Mouse (Mus musculus) ovary, postnatal 14 days (tissue): ENCODE measurements around the gene Plac8.

Experiments
- DNase-seq: peaks from one replicate; pipeline ENCODE4 v3.0.0; 2022; ENCODE audit warnings: low spot score

Plac8 gene

DNA sequence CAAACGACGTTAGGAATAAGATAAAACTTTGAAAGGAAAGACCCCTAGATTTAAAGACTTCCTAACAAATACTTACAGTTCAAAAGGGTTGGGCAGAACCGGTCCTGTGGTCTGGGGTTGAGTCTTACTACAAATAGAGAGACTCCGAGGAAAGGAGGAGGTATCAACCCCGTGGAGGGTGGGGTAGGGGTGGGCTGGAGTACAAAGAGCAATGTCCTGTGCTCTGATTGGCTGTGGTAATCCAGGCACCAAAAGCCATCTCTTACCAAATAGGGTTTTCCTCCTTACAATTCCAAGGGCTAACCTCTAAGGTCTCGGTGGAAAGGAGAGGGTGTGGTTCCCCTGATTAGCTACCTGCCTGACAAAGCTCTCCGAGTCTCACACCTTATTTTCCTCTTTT lies at the start of gene Plac8:
Plac8 (minus strand) TSS at position 177 of the 400 bp plus-strand sequence.
- no peak for DNase-seq

DNA sequence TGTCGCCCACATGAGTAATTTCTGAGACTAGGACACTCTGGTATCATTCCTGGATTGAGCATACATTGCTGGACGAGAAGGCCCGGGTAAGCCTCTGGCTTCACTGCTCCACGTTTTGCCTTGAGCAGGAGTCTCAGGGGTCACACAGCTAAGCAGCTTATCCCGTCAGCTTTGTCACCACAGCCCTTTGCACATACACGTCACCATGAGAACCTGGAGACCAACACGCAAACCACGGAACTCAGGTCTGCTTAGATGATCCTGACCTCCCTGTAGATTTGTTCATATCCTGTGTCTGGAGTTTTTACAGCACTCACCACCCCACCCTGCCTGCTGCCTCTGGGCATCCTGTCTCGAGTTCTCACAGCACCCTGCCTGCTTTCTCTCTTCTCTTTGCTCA lies 48.9 kb upstream of the Plac8 start:
- DNase-seq, result no peak

DNA sequence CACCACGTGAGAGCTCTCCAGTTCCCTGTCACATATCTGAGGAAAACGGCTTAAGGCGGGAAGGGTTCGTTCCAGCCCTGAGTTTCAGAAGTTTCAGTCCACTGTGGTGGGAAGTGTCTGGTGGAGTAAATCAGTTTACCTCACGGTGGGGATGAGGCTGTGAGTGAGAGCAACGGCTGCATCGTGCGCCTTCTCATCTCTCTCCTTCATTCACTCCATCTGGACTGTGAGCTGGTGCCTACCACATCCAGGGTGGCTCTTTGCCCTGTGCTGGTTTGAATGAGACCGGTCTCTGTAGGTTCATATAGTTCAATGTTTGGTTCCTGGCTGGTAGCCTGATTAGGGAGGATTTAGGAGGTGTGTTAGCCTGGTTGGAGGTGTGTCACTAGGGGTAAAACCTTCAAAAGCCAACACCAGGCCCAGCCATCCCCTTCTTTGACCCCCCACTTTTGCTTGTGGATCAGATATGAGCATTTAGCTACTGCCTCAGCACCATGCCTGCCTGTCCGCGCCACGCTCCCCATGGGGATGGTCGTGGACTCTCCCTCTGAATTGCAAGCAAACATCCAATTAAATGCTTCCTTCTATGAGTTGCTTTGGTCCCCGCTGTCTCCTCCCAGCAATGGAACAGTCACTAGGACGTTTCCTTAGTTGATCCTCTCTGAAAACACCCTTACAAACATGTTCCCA lies 47.7 kb upstream of the Plac8 start:
- no peak for DNase-seq

DNA sequence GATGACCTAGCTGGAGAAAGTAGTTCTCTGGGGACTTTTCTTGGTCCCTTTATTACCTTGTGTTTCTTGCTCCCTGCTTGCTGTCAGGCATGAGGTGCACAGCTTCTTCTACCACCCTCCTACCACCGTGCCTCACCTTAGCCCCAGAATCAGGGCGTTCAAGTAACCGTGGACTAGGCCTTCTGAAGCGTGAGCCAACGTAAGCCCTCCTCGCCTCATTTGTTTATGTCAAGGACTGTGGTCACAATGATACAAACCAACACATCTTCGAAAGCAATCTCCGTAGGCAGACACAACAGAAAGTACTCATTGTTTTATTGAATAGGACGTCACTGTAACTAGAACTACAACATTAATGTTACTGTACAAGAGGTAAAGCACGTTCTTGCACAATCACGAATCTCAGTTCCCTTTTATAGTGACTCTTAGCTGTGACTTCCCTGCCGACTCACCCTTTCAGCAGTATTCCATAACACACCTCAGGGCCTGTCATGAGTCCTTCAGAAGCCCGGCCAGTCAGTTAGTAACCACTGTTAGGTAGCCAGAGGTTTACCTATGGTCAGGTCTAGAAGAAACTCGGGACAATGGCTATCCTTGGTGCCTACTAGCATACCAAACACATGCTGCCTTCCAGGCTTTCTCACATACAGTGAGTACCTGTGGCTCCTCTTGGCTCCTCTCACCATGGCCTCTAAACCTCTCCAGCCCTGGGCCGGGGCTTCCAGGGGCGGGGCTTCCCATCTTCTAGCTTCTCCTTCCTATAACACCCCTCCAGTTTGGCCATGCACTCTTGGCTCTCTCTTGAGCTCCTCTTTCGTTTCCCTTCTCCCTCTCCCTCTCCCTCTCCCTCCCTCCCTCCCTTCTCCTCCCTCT lies 42.1 kb upstream of the Plac8 start:
- no peak for DNase-seq

DNA sequence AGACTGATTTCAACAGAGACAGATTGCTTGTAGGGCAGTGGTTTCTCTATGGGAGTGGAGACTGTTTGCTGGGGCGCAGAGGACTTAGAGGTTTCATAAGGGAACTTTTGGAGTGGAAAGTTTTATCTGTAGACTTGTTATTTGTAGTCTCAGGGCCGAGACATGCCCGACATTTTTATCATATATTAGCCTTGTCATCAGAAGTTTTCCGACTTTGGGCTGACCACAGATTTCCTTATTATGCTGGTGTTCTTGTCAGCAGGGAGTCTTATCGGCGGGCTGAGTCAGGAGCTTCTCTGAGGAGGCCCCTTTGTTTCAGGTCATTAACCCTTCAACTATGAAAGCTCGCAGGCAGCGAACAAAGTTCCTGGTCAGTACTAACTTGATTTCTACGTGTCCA lies 35.8 kb upstream of the Plac8 start:
- DNase-seq, result no peak

DNA sequence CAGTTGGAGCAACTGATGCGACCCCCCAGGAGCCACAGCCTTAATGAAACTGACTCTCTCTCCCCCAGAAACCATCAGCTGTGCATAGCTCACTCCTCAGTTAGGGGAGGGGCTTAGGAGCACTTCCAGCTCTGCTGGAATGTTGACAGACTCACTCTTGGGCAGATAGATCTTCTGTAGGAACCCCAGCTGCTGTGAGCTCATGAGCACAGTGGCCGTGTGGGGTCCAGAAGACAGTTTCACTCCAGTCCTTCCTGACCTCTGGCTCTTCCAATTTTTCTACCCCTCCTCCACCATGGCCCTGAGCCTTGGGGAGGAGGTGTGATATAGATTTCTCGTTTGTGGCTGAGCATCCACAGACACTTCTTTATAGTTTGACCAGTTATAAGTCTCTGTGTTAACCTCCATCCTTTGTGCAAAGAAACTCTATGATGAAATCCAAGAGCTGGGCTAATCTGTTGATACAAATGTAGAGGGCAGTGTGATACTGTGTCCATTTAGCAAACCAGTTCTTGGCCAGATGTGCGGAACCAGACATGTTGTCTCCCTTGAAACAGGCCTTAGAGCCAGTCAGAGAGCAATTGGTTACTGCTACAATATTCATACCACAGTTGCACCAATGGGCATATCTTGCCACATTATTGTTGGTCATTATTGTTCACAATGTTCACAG lies 35.2 kb upstream of the Plac8 start:
- DNase-seq, result peak; percentile 19

DNA sequence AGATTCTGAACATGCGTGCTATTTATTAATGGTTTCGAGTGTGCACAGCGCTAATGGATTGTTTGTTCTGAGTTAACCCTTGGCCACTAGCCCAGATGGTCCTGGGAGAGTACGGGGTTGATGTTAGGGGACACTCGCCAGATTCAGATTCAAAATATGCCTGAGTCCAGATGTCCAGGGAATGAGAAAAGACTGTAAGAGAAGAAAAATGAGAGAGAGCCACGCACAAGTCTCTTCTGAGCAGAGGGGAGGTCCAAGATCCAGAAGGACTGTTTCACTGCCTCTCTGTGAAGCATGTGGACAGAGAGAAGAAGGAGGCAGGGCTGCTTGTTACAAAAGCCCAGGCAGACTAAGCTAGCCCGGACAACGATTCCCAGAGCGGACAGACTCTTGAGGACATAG lies 33.8 kb upstream of the Plac8 start:
- peak; percentile 45 for DNase-seq

DNA sequence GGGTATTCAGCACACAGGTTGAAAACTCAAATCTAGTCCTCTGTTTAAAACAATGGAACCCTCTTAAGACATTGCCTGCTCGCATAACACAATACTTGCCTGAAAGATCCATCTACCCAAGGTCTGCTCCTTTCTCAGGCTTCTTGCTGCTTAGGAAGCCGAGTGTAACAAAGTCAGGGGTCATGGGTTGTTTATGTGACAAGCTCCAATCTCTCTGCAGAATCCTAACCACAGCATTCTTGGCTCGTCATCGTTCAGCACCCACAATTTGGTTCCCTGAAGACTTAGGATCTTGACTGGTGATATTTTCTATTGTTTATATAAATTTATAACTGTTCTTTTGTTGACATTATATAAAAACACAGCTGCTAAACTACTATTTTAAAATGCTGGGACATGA lies 32.0 kb upstream of the Plac8 start:
- no peak for DNase-seq

DNA sequence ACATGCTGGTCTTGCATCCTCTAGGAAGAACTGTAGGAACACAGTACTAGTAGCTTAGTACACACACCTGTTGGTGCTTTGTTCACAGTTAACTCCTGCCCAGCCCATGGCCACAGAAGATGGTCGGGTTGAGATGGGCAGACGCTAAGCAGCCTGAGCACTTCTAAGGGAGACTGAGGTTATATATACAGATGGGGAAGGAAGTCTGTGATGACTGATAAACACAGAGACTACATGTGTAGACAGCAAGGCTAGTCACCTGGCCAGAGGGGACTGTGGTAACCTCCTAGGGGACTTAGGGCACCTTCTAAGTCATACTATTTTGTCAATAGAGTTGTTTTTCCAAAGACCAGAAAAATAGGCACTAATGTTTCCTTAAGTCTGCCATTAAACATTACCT lies 29.8 kb upstream of the Plac8 start:
- DNase-seq, result no peak

DNA sequence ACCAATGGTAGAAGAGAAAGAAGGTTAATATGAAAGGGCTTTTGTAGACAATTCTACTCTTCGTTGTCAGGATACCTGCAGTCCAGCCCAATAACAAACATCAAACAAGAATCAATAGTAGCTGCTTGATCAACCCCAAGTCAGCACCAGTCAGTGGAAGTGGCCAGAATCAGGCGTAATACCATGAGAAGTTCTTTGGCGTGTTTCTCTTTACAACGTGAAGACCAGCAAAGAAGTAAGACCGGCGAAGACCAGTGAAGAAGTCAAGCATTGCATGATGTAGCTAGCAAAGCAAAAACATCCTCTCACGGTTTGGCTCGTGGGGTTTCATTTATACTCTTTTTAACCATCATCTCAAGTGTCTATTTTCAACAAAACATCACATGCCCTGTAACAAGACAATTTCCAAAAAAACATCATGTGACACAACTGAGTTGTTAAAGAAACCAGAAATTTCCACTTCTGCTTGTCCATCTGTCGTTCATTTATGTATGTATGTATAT lies 27.0 kb upstream of the Plac8 start:
- DNase-seq, result no peak

DNA sequence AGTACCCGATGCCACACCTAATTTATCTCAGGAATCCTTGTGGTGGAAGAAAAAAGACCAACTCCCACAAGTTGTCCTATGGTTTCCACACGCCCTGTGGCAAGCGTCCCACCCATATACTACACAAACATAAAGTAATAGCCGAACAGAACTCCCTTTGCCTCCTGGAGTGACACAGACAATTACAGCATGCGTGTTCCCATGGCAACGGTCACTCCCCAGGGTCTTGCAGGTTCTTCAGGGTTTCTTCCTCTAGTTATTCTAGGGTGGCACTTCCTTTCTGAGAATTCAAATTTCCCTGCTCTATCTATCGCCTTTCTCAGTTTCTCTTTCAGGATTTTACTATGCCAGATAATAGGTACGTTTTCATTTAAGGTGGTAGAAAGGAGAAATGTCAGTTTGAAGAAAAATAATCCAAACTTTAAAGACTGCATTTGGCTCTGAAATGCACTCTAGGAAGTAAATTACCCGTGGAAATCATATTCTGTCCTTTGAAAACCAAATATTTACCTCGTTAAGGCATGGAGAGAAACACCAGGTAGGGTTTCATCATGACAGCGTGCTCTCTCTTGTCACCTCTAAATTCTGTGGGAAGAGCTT lies 25.9 kb upstream of the Plac8 start:
- no peak for DNase-seq

DNA sequence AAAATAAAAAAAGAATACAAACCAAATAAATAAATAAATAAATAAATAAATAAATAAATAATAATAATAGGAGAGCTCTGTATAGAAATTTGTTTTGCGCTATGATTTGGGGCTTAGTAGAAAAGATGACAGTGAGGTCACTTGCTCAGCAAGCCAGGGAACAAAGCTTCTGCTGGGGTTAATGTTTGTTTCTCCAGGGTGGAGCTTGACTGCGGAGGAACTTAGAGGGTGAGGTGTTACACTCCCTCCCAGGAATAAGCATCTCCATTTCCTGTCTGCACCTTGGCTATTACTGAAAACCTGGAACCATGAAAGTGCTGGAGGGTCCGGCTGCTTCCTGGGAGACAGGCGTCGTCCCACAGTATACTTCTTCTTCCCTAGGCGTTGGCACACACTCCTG lies 24.0 kb upstream of the Plac8 start:
- no peak for DNase-seq

DNA sequence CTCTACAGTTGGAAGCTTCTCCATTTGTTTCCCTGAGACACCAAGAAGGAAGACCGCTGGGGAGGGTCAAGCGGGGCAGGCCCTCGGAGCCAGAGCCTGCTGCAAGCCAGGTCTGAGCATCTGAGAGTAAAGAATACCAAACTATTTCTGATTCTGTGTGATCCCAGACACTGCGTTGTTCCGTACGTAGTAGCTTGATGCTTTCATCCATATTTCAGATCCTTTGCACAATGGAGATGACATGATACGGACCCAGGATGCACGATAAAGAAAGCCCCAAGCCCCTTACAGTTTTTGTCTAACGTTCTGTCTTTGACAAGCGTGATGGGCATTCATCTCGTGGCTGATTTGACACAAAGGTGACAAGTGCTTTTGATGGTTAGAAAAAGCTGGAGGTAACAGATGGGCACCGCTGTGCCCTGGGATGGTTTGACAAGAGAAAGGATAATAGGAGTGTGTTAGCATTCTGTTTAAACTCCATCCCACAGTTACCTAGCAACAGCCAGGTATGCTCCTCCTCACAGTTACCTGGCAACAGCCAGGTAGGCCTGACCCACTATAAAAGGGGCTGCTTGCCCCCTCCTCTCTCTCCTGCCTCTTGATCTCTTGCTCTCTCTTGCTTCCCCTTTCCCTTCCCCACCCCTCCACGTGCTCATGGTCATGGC lies 22.9 kb upstream of the Plac8 start:
- no peak for DNase-seq

DNA sequence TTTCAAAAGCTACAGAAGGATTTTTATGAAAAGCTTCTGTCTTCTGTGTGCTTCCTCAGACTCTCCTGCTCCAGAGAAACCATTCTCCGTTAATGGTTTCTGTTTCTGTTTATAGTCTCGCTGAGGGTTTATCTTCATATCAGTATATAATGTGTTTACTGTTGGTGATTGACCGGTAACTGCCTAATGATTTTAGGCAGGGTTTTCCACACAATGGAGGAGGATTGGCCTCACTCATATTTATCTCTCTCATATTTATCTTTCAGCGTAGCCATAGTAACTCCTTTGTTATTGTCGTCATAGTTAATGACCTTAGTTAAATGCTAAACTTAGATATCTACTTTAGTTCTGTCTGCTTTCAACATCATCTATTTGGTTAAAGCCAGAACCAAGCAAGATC lies 18.5 kb upstream of the Plac8 start:
- no peak for DNase-seq

DNA sequence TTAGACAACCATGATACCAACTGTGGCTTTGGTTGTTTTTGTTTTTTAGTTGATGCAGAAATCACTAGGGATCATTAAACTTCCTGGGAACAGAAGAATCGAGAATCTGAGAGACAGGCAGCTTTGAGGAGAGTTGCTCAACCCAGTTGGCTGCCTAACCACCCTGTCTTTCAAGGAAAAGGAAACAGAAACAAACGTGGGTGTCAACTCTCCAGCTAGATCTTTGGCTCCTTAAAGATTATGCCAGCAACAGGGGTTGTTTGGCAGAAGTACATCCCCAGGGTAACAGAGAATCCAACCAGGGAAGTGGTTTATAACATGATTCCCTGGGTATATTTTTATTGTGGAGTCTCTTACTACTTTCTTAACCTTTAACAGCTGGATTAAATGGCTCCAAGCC lies 15.6 kb upstream of the Plac8 start:
- no peak for DNase-seq

DNA sequence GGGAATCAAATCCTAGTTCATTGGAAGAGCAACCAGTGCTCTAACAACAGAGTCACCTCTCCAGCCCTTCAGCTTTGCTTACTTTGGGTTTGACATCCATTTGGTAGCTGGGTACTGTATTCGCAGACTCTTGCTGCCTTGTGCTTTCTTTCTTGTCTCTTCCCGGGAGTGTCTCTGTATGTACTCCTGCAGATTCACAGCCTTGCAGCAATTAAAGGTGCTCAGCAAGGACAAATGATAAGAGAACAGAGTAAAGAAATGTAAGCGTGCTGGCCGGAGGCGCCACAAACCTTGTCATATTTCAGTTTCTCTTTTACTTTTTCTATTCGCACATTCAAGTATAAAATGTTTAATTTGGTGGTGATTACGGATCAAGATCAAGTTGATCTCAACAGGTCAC lies 15.1 kb upstream of the Plac8 start:
- DNase-seq, result no peak

DNA sequence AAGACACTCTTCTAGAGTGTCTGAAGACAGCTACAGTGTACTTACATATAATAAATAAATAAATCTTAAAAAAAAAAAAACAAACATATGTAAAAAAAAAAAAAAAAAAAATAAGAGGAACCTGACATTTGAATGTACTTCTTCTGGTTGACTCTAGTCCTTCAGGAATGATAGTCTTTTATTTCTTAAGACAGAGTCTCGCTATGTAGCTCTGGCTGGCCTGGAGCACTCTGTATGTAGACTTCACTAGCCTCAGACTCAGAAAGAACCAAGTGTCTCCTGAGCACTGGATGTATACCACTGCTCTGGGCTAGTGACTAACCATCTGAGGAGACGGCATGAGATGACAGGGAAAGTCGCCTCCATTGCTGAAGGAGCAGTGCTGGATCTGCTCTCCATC lies 13.6 kb upstream of the Plac8 start:
- DNase-seq, result no peak

DNA sequence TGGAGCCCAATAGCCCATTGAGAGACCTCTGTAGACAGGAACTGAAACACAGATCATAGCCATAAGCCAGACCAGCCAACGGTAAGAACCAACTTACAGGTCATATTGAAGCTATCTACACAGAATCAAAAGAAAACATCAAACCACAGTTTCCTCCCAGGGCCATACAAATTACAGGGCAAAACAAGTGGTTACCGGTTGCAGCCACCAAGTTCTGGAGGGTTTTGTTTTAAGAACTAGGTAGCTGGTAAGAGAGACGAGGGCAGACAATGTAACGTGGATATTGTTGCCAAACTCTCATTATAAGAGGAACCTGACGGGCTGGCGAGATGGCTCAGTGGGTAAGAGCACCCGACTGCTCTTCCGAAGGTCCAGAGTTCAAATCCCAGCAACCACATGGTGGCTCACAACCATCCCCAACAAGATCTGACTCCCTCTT lies 13.2 kb upstream of the Plac8 start:
- no peak for DNase-seq

DNA sequence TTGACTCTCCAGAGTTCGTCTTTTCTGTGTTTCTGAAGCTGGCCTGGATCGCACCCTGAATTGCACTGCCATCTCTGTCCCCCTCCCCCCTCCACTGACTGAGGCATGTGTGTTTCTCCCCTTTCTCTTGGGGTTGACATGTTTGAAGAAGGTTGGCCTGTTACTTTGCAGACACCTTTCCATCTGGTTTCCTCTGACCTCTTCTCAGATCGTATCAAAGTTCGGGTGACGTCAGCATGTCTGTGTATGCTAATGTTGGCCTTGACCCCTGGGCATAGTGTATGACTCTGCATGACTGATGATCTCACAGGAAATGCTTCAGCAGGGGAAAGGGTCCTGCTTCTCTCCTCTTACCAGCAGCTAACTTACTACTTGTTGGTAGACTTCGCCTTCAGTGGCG lies 11.0 kb upstream of the Plac8 start:
- DNase-seq, result no peak

DNA sequence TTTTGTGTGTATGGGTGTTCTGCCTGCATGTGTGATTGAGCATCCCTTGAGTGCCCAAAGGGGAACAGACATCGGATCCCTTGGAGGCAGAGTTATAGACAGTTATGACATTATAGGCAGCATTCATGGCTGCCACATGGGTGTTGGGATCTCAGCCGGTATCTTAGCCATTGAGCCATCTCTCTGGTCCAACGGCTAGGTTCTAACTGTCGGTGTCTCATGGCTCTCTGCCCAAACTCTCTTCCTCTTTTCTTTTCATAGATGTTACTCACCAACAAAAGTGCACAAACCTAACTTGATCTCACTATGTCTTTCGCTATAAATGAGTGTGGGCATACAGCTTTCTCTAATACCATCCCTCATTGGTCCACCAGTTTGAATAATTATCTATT lies 10.4 kb upstream of the Plac8 start:
- no peak for DNase-seq

DNA sequence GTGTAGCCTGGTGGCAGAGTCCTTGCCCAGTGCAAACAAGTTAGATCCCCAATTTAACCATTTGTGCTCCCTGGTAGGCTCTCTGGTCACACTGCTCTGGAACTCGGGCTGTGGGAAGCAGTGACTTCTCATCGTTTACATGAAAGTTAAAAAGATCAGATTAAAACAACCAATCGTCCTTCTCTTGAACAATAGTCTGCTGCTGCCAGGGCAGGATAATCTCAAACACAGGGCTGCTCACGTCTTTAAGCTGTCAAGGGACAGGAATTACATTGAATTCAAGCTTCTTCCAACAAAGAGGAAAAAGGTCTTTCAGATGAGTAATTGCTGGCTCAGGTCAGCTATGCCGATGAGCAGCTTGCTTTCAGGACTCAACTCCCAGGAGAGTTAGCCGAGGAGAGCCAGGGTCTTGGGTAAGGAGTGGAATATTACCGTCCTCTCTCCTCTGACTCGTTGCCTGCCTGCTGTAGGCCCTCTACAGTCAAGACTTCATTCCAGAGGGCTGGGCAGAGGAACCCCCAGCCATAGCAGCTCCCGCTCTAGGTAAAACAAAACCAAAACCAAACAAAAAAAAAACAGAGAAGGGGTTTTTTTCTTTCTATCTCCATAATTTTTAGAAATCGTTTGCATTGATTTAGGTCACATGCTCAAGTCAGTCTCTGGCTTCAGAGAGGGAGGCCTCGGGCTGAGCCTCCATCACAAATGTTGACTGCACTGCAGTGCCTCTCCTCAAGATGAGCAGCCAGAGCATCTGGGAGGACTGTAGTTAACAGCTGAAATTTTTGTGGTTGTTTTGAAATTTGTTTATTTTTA lies 9.8 kb upstream of the Plac8 start:
- no peak for DNase-seq
